Mouse (Mus musculus): ENCODE results near the gene Atxn1. TPM values are rescaled to one million over a fixed set of nuclear protein-coding genes. Genes with fewer than 3 reads are reported as not detected.

Gene Atxn1
- total and polyA plus RNA-seq, 3 experiments: 8.0 to 13.1 (median 9.7) TPM

DNA sequence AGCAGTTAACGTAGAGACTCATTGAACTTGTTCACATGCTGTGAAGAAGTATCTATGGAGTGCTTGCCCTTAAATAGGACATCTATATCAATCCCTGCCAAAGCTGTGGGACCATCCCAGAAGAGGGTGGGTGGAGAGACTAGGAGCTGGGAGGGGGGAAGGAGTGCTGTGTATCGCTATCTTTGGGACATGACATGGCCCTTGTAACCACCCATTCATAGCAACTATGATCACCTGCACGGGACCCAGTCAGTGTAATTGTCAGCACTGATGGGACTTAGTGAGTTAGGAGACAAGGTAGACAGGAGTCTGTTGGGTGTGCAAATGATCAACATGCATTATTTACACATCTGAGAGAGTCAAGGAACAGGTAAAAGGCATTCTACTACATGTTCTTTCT lies 405.6 kb downstream of the Atxn1 start (continued):
- no peak for TF ChIP-seq RAD21 (IDR thresholded peaks at IDR 0.05; ENCODE audit: low read depth, low read length)

DNA sequence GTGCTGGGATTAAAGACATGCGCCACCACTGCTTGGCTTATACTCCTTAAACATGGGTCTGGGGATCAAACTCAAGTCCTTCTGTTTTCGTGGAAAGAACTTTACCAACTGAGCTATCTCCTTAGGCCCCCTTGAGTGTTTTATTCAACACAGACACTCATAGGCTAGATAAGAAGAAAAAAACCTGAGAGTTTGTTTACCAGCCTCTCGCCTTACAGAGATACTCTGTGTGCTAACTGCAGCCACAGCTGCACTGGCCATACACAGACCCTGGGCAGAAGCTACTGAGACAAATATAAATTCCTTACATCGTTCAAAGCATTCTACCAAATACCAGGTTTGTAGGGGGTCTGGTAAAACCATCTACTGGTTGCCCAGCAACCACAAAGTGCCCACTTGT lies 406.4 kb downstream of the Atxn1 start:
- dilution Hi-C loops (cut with MboI; ENCODE audit: extremely low pct_ligation_motif_present, extremely low pct_unique_long_range_greater_than_20kb, low sequenced_read_pairs): no loop called here
- Histone ChIP-seq H3K27ac (ENCODE audit: insufficient read depth, low read depth) (no peak overlapping the region), H3K79me2 (replicated peaks; ENCODE audit: control insufficient read depth, extremely low read depth, insufficient read depth, poor library complexity, severe bottlenecking) (no peaks in the 10 kb centered on the region), H3K36me3 (replicated peaks in 1 of 2; ENCODE audit: control insufficient read depth in 1 of 2, insufficient read depth in 1 of 2, low read length in 1 of 2) (peaks cover 31 to 91% of the 10 kb centered on the region in 2 experiments), H3K4me1 (ENCODE audit: control insufficient read depth in 1 of 2, insufficient read depth in 2 of 2) (peaks cover 0 to 6% of the 10 kb centered on the region in 2 experiments; a peak in 1 of 4 replicates), H3K4me3 (replicated peaks in 1 of 3; ENCODE audit: low read depth in 2 of 3, low read length in 2 of 3, poor library complexity in 1 of 3) (no peak overlapping the region), H3K27me3 (replicated peaks) (no peaks in the 10 kb centered on the region), H3K9me3 (replicated peaks; ENCODE audit: low read length) (no peaks in the 10 kb centered on the region), H3K9ac (ENCODE audit: insufficient read depth, low read depth) (no peak overlapping the region), H3K4me2 (ENCODE audit: insufficient read depth, low read depth, poor library complexity, severe bottlenecking) (no peak overlapping the region)
- in situ Hi-C loops (cut with MboI; ENCODE audit: low pct_ligation_motif_present, low pct_unique_long_range_greater_than_20kb, low sequenced_read_pairs): no loop called here
- no peak for TF ChIP-seq RCOR1 (conservative IDR thresholded peaks at IDR 0.05; ENCODE audit: low read depth, low read length)
- no peak for TF ChIP-seq UBTF (IDR thresholded peaks at IDR 0.05; ENCODE audit: low read depth, low read length)
- TF ChIP-seq MEF2A (IDR thresholded peaks at IDR 0.05; ENCODE audit: borderline replicate concordance, low read depth, low read length): no peak
- no peak for TF ChIP-seq NELFE (IDR thresholded peaks at IDR 0.05; ENCODE audit: low read depth, low read length)
- TF ChIP-seq ZMIZ1 (IDR thresholded peaks at IDR 0.05; ENCODE audit: low read depth, low read length): no peak
- TF ChIP-seq PAX5 (IDR thresholded peaks at IDR 0.05; ENCODE audit: low read length): no peak
- no peak for TF ChIP-seq POLR2A (IDR thresholded peaks at IDR 0.05; ENCODE audit: low read depth, low read length)
- no peak for DNase-seq (ENCODE audit: extremely low read depth)

DNA sequence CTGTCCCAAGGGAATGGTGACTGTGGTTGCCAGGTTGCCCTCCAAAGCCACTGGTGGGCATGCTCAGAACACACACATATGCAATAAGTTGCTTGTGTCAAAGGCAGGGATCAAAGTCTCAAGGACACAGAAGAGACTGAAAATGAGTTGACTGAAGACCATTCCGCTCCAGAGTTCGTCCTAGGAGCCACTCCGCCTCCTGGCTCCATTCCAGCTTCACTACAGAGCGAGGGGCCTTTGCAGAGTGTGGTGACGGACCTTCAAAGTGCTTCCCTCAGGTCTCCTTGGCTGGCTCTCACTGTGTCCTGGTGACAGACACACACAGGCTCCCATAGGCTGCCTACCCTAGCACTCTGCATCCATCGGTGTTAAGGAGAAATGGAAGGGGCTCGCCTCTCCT lies 411.1 kb downstream of the Atxn1 start:
- dilution Hi-C loops (cut with MboI; ENCODE audit: extremely low pct_ligation_motif_present, extremely low pct_unique_long_range_greater_than_20kb, low sequenced_read_pairs) (no loop called here), in situ Hi-C loops (cut with MboI; ENCODE audit: low pct_ligation_motif_present, low pct_unique_long_range_greater_than_20kb, low sequenced_read_pairs) (no loop called here)
- H3K4me3 ChIP-seq (replicated peaks in 1 of 3; ENCODE audit: low read depth in 2 of 3, low read length in 2 of 3, poor library complexity in 1 of 3): no peak overlapping the region
- H3K27me3 ChIP-seq (replicated peaks): no peaks in the 10 kb centered on the region
- no peaks in the 10 kb centered on the region for H3K9me3 ChIP-seq (replicated peaks; ENCODE audit: low read length)
- H3K79me2 ChIP-seq (replicated peaks; ENCODE audit: control insufficient read depth, extremely low read depth, insufficient read depth, poor library complexity, severe bottlenecking): no peaks in the 10 kb centered on the region
- DNase-seq (ENCODE audit: extremely low read depth): no peak
- no peak overlapping the region for H3K27ac ChIP-seq (ENCODE audit: insufficient read depth, low read depth)
- peaks cover 27 to 79% of the 10 kb centered on the region in 2 experiments for H3K36me3 ChIP-seq (replicated peaks in 1 of 2; ENCODE audit: control insufficient read depth in 1 of 2, insufficient read depth in 1 of 2, low read length in 1 of 2)
- H3K4me1 ChIP-seq (ENCODE audit: control insufficient read depth in 1 of 2, insufficient read depth in 2 of 2): peaks cover 0 to 6% of the 10 kb centered on the region in 2 experiments; a peak in 1 of 4 replicates
- TF ChIP-seq RCOR1 (conservative IDR thresholded peaks at IDR 0.05; ENCODE audit: low read depth, low read length) (no peak), PAX5 (IDR thresholded peaks at IDR 0.05; ENCODE audit: low read length) (no peak), NELFE (IDR thresholded peaks at IDR 0.05; ENCODE audit: low read depth, low read length) (no peak), GABPA (IDR thresholded peaks at IDR 0.05; ENCODE audit: insufficient replicate concordance, low read depth, low read length) (no peak), ZMIZ1 (IDR thresholded peaks at IDR 0.05; ENCODE audit: low read depth, low read length) (no peak), MAZ (IDR thresholded peaks at IDR 0.05; ENCODE audit: low read depth, low read length) (no peak), HCFC1 (IDR thresholded peaks at IDR 0.05; ENCODE audit: low read depth, low read length) (no peak), BHLHE40 (IDR thresholded peaks at IDR 0.05; ENCODE audit: low read depth, low read length) (no peak)
- H3K9ac ChIP-seq (ENCODE audit: insufficient read depth, low read depth): no peak overlapping the region
- H3K4me2 ChIP-seq (ENCODE audit: insufficient read depth, low read depth, poor library complexity, severe bottlenecking): no peak overlapping the region
